Mouse (Mus musculus): Measurements from ENCODE around the gene Chst12. TPM values are rescaled to one million over a fixed set of nuclear protein-coding genes. Genes with fewer than 3 reads are reported as not detected.
A peak's percentile ranks its signal among the peaks of the same experiment; 100 is the strongest.
"Not testable (repeated sequence)": the region's sequence is repeated elsewhere in the genome, so short reads cannot be mapped to it uniquely, and the experiment has no call there.

Gene Chst12
- 14.5 and 15.6 TPM in 2 replicates for polyA plus RNA-seq (2015; fragmentation: Nextera tagmentation; extraction: Ambion mirVana)

DNA sequence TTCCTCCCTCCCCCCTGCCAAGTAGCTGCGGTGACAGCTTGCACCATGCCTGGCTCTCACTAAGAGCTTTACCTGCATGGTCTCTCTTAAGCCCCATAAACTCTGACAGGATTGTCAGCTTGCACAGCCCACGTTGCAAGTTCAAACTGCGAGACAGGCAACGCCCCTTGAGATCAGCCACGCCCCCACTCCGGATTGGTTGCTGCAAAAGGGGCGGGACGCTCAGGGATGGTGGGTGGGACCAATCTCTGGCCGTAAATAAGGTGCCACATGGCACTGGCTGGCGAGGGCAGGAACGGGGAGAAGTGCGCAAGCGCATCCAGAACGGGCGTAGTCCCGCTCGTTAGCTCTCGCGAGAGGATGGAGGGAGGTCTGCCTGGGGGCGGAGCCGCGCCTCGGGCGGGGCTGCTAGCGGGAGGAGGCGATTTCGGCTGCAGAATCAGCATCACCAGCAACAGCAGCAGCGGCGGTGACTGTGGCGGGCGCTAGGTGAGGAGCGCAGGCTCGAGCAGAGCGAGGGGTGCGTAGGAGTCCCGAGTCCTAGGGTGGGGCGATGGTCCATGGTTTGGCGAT, at the start of gene Chst12:
Chst12 (plus strand) TSS at position 343 of the 573 bp plus-strand sequence.
- peak within 1 kb of the TSS; percentile 54; the same call in 1 of the 2 replicates for H3K27ac ChIP-seq
- DNase-seq (ENCODE audit: low spot score) (peak; percentile 99), ATAC-seq (replicated peaks; ENCODE audit: low FRiP score, low read depth) (peak; percentile 95)
- no peak; the same call in 1 of the 2 replicates for TF ChIP-seq CTCF (IDR thresholded peaks at IDR 0.05; ENCODE audit: low read depth)
- H3K4me3 ChIP-seq (replicated peaks; ENCODE audit: low read depth, low read length) = peak within 1 kb of the TSS; percentile 50
- no peaks in the 10 kb centered on the region for H3K9me3 ChIP-seq (replicated peaks; ENCODE audit: low read length)
- under 1% methylated on average over 38 of the region's 38 CpGs for WGBS
- peaks cover 22% of the 10 kb centered on the region for H3K4me1 ChIP-seq (replicated peaks; ENCODE audit: insufficient read depth, low read length)
- H3K9ac ChIP-seq (ENCODE audit: low read depth, low read length) = peak within 1 kb of the TSS; percentile 53
- no peaks in the 10 kb centered on the region for H3K36me3 ChIP-seq (ENCODE audit: insufficient read depth, low read length)
- H3K4me2 ChIP-seq (ENCODE audit: low read length) = peak within 1 kb of the TSS; percentile 62
- no peaks in the 10 kb centered on the region for H3K27me3 ChIP-seq (ENCODE audit: insufficient read depth, low read length)

DNA sequence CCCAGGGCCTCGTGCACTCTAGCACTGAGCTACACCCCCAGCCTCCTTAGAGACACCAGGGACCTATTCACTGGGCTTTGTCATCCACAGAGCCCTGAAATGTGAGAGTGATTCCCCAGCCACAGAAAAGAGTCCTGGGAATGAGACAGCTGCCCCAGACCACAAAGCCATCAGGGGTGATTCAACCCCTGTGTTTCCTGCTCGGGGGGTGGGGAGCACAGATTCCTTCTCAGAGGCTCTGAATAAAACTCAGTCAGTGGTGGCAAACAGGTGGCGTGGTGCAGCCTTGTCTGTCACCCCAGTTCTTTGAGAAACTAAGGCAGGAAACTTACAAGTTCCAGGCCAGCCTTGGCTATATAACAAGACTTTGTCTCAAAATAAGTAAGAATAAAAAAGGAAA, 43.9 kb upstream of the Chst12 start:
- no peak overlapping the region for H3K27ac ChIP-seq
- DNase-seq (ENCODE audit: low spot score) = no peak
- no peaks in the 10 kb centered on the region for H3K9me3 ChIP-seq (replicated peaks; ENCODE audit: low read length)
- 83% methylated on average over 3 of the region's 3 CpGs for WGBS
- H3K4me2 ChIP-seq (ENCODE audit: low read length) = no peak overlapping the region
- TF ChIP-seq CTCF (IDR thresholded peaks at IDR 0.05; ENCODE audit: low read depth) = no peak
- no peaks in the 10 kb centered on the region for H3K27me3 ChIP-seq (ENCODE audit: insufficient read depth, low read length)
- H3K4me3 ChIP-seq (replicated peaks; ENCODE audit: low read depth, low read length) = no peak overlapping the region
- no peaks in the 10 kb centered on the region for H3K36me3 ChIP-seq (ENCODE audit: insufficient read depth, low read length)
- no peaks in the 10 kb centered on the region for H3K4me1 ChIP-seq (replicated peaks; ENCODE audit: insufficient read depth, low read length)
- no peak overlapping the region for H3K9ac ChIP-seq (ENCODE audit: low read depth, low read length)
- no peak for ATAC-seq (replicated peaks; ENCODE audit: low FRiP score, low read depth)

DNA sequence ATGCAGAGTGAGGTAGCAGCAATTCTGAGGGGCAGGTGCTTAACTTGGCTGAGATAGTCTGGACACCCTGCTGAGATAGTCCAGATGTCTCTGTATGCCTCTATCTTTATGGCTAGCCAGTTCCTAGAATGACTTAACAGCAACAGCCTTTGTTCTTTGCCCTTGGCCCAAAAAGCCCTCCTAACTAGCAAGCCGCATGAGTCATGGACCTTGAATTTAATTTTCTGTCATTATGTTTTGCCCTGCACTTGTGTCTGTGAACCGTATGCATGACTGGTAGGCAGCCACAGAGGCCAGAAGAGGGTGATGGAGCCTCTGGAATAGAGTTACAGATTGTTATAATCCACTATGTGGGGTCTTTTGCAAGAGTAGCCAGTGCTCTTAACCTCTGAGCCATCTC, 42.2 kb upstream of the Chst12 start:
- not testable (repeated sequence) for ATAC-seq (replicated peaks; ENCODE audit: low FRiP score, low read depth); H3K27me3 ChIP-seq (ENCODE audit: insufficient read depth, low read length); DNase-seq (ENCODE audit: low spot score); H3K4me2 ChIP-seq (ENCODE audit: low read length); H3K9ac ChIP-seq (ENCODE audit: low read depth, low read length); H3K4me3 ChIP-seq (replicated peaks; ENCODE audit: low read depth, low read length); H3K36me3 ChIP-seq (ENCODE audit: insufficient read depth, low read length); H3K4me1 ChIP-seq (replicated peaks; ENCODE audit: insufficient read depth, low read length); H3K9me3 ChIP-seq (replicated peaks; ENCODE audit: low read length); H3K27ac ChIP-seq
- 85% methylated on average over 2 of the region's 2 CpGs for WGBS

DNA sequence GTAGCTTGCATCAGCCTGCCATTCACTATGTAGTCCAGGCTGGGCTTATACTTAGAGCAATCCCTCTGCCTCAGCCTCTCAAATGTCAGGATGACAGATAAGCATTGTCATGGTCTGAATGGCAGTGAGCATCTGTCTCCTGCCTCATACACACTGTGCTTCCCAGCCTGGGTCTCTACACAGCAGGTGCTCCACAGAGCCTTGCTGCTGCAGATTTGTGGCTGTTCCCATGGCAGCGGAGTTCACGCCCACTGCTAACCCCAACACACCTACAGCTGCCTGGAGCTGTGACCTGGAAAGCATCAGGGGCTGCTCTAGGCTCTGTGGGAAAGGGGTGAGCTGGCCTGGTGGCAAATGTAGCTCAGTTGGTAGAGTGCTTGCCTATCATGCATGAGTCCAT, 40.4 kb upstream of the Chst12 start:
- Histone ChIP-seq H3K4me2 (ENCODE audit: low read length) (no peak overlapping the region), H3K36me3 (ENCODE audit: insufficient read depth, low read length) (no peaks in the 10 kb centered on the region), H3K9me3 (replicated peaks; ENCODE audit: low read length) (no peaks in the 10 kb centered on the region), H3K4me1 (replicated peaks; ENCODE audit: insufficient read depth, low read length) (no peaks in the 10 kb centered on the region), H3K4me3 (replicated peaks; ENCODE audit: low read depth, low read length) (no peak overlapping the region), H3K27ac (no peak overlapping the region), H3K9ac (ENCODE audit: low read depth, low read length) (no peak overlapping the region), H3K27me3 (ENCODE audit: insufficient read depth, low read length) (no peaks in the 10 kb centered on the region)
- ATAC-seq (replicated peaks; ENCODE audit: low FRiP score, low read depth) (no peak), DNase-seq (ENCODE audit: low spot score) (no peak)
- 85% methylated on average over 2 of the region's 2 CpGs for WGBS
- no peak for TF ChIP-seq CTCF (IDR thresholded peaks at IDR 0.05; ENCODE audit: low read depth)

DNA sequence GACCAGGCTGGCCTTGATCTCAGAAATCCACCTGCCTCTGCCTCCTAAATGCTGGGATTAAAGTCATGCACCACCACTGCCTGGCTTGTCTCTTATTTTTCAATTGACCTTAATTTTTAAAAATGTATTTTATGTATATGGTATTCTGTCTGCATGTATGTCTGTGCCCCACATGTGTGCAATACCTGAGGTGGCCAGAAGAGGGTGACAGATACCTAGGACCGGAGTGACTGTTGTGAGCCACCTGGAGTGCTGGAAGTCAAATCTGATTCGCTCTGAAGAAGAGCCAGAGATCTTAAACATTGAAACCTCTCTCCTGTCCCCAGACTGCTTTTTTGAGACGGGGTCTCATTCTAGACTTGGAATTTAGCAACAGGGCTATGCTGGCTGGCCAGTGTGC, 33.0 kb upstream of the Chst12 start:
- no peak overlapping the region for H3K4me2 ChIP-seq (ENCODE audit: low read length)
- no peak overlapping the region for H3K27ac ChIP-seq
- no peaks in the 10 kb centered on the region for H3K36me3 ChIP-seq (ENCODE audit: insufficient read depth, low read length)
- TF ChIP-seq CTCF (IDR thresholded peaks at IDR 0.05; ENCODE audit: low read depth) = peak; percentile 54
- H3K4me1 ChIP-seq (replicated peaks; ENCODE audit: insufficient read depth, low read length) = no peaks in the 10 kb centered on the region
- no peaks in the 10 kb centered on the region for H3K27me3 ChIP-seq (ENCODE audit: insufficient read depth, low read length)
- WGBS = 90% methylated on average over 3 of the region's 3 CpGs
- no peak overlapping the region for H3K9ac ChIP-seq (ENCODE audit: low read depth, low read length)
- DNase-seq (ENCODE audit: low spot score) (no peak), ATAC-seq (replicated peaks; ENCODE audit: low FRiP score, low read depth) (no peak)
- no peaks in the 10 kb centered on the region for H3K9me3 ChIP-seq (replicated peaks; ENCODE audit: low read length)
- H3K4me3 ChIP-seq (replicated peaks; ENCODE audit: low read depth, low read length) = no peak overlapping the region

DNA sequence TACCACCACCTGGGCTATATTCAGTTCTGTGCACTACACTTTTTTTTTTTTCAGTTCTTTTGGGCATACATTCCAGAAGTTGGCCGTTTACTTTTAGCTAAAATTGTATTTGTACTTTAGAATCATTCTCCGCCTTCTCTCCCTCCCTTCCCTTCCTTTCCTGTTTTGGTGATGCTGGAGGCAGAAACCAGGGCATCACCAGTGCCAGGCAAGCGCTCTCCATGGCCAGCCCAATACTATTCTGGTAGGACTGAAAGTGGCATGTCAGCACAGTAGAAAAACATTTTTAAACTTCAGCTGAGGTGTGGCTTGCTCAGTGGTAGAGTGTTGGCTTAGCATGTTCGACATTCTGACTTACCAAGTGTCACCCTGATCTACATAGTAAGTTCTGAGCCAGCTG, 23.9 kb upstream of the Chst12 start:
- no peak overlapping the region for H3K27ac ChIP-seq
- no peak overlapping the region for H3K4me2 ChIP-seq (ENCODE audit: low read length)
- H3K4me3 ChIP-seq (replicated peaks; ENCODE audit: low read depth, low read length) = no peak overlapping the region

DNA sequence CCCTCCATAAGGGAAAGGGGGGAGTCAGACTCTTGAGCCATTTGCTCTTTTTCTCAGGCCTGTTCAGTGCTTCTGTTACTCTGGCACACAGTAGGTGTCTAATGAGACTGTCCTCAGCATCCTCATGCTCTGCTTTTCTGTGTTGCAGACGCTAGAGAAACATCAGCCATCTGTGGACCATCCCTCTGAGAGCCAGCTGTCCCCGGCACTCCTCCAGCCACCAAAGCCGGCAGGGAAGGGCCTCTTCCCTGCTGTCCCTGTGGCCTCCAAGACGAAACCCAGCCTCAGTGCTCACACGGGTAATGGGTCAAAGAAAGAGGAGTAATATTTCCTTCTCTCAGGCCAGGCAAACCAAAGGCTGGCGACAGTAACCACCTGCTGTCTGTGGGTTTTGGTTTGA, 14.2 kb upstream of the Chst12 start:
- ATAC-seq (replicated peaks; ENCODE audit: low FRiP score, low read depth) = no peak
- Histone ChIP-seq H3K4me3 (replicated peaks; ENCODE audit: low read depth, low read length) (no peak overlapping the region), H3K4me2 (ENCODE audit: low read length) (no peak overlapping the region), H3K27me3 (ENCODE audit: insufficient read depth, low read length) (no peaks in the 10 kb centered on the region), H3K36me3 (ENCODE audit: insufficient read depth, low read length) (no peaks in the 10 kb centered on the region), H3K27ac (no peak overlapping the region), H3K4me1 (replicated peaks; ENCODE audit: insufficient read depth, low read length) (no peaks in the 10 kb centered on the region), H3K9me3 (replicated peaks; ENCODE audit: low read length) (no peaks in the 10 kb centered on the region), H3K9ac (ENCODE audit: low read depth, low read length) (no peak overlapping the region)
- no peak for DNase-seq (ENCODE audit: low spot score)
- TF ChIP-seq CTCF (IDR thresholded peaks at IDR 0.05; ENCODE audit: low read depth) = no peak
- 45% methylated on average over 6 of the region's 6 CpGs for WGBS

More for the DNA sequence above, 23.9 kb upstream of the Chst12 start:
- 72% methylated on average over 4 of the region's 4 CpGs for WGBS
- TF ChIP-seq CTCF (IDR thresholded peaks at IDR 0.05; ENCODE audit: low read depth) = no peak
- Histone ChIP-seq H3K9me3 (replicated peaks; ENCODE audit: low read length) (no peaks in the 10 kb centered on the region), H3K9ac (ENCODE audit: low read depth, low read length) (no peak overlapping the region), H3K36me3 (ENCODE audit: insufficient read depth, low read length) (no peaks in the 10 kb centered on the region), H3K27me3 (ENCODE audit: insufficient read depth, low read length) (no peaks in the 10 kb centered on the region), H3K4me1 (replicated peaks; ENCODE audit: insufficient read depth, low read length) (no peaks in the 10 kb centered on the region)
- DNase-seq (ENCODE audit: low spot score) = no peak
- no peak for ATAC-seq (replicated peaks; ENCODE audit: low FRiP score, low read depth)
